Mouse (Mus musculus) liver, embryonic 16.5 days (tissue): Measurements from ENCODE around the gene 9130230L23Rik. TPM values are rescaled to one million over a fixed set of nuclear protein-coding genes. Genes with fewer than 3 reads are reported as not detected.

Experiments used
- ATAC-seq: fragments of 200-750 bp; cut with Nextera tagmentation; 2 replicates; pipeline ENCODE4 v1.8.0; 2017; ENCODE audit warnings: low read depth, mild to moderate bottlenecking, moderate number of reproducible peaks, moderate library complexity
- H3K27ac ChIP-seq: fragments of 300-500 bp; sonication (generic); 2 replicates; pipeline ENCODE4 v1.5.1; 2014; ENCODE audit warnings: mild to moderate bottlenecking, low read length
- H3K27me3 ChIP-seq: fragments of 300-500 bp; sonication (generic); 2 replicates; pipeline ENCODE4 v1.6.1; 2014; ENCODE audit warnings: low read depth, low read length, mixed read lengths; ENCODE audit not compliant: control insufficient read depth, insufficient read depth
- H3K36me3 ChIP-seq: fragments of 300-500 bp; sonication (generic); 2 replicates; pipeline ENCODE4 v1.6.1; 2014; ENCODE audit warnings: mild to moderate bottlenecking; ENCODE audit not compliant: control insufficient read depth, insufficient read depth
- H3K4me1 ChIP-seq: fragments of 300-500 bp; sonication (generic); 2 replicates; pipeline ENCODE4 v1.6.1; 2014; ENCODE audit warnings: low read depth, low read length, mixed read lengths; ENCODE audit not compliant: control insufficient read depth
- H3K4me2 ChIP-seq: fragments of 300-500 bp; sonication (generic); 2 replicates; pipeline ENCODE4 v1.6.1; 2014; ENCODE audit warnings: low read depth, low read length, mixed read lengths
- H3K4me3 ChIP-seq: fragments of 300-500 bp; sonication (generic); 2 replicates; pipeline ENCODE4 v1.5.1; 2014; ENCODE audit warnings: low read depth, mild to moderate bottlenecking, low read length
- H3K9ac ChIP-seq: fragments of 300-500 bp; sonication (generic); 2 replicates; pipeline ENCODE4 v1.6.1; 2014; ENCODE audit warnings: low read depth, low read length
- H3K9me3 ChIP-seq: fragments of 300-500 bp; sonication (generic); replicated peaks from 2 replicates; pipeline ENCODE4 v1.6.1; 2016; ENCODE audit warnings: low read length; ENCODE audit not compliant: control insufficient read depth
- WGBS: fragments of 180-500 bp; shearing (Covaris S2); extraction: QIAGEN DNeasy Blood & Tissue Kit; methylation state at CpG from one replicate; pipeline ENCODE4 v1.1.7; 2014; ENCODE audit not compliant: insufficient replicate concordance; 5-methylcytosine and 5-hydroxymethylcytosine counted together
- polyA plus RNA-seq: library from polyadenylated mRNA; unstranded; fragments of >200 nt; fragmentation: Nextera tagmentation; extraction: Ambion mirVana; gene quantifications from 2 replicates; pipeline ENCODE4 v1.2.1, GENCODE M21; 2015

9130230L23Rik gene
- polyA plus RNA-seq, 1 experiment from 2014 or later: 0.24 TPM

DNA sequence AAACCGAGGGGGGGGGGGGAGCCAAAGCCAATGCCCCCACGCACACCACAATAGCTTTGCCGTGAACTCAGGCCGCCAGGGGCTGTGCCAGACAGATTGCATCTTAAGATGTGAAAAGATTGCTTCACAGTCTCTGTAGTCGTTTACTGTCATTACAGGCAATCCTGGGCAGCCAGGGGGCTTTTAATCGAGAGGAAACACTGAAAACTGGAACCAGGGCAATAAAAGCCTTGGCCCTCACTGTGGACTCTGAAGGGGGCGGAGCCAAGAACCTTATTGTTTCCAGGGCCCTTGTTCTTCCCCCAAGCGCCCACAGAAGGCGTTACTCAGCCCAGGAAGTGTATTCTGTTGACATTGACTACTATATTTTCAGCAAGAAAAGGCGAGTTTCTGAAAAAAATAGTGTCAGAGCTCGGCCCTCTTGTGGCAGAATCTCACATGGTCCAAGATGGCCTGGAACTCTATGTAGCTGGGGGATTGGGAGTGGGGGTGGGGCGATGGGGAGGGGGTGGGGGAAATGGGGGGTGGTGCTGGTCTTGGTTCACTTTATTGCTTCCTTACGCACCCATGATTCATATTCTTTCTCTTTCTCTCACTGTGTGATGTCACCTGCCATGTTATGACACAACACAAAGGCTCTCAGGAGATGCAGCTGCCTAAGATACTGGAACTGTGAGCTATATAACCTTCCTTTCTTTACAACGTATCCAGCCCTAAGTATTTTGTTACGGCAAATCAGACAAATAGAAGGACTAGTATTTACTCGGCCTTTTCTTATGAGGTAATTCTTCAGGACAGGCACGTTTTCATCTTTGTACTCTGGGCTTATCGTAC, 53.2 kb downstream of the 9130230L23Rik start:
- no peak for ATAC-seq
- Histone ChIP-seq H3K4me2 (no peak overlapping the region), H3K4me3 (no peak overlapping the region)

DNA sequence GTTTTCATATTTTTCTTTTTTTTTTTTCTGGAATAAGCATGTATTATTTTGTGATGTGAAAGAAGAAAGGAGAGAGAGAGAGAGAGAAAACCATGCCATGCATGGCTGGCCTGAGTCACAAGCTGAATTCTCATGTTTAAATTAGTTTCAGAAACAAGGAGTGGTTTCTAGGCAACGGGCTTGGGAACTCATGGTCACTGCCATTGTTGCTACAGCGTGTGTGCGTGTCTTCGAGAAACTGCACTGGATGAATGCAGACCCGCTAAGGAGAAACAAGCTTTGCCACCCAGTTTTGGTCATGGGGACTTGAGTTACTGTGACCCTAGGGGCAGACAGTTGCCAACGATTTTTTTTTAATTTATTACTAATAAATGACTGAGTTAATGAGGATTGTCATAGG, 53.8 kb downstream of the 9130230L23Rik start:
- ATAC-seq: no peak
- H3K4me1 ChIP-seq: peaks cover under 1% of the 10 kb centered on the region; the same call in 1 of the 2 replicates
- 61% methylated on average over 6 of the region's 6 CpGs for WGBS
- no peak overlapping the region for H3K9ac ChIP-seq
- H3K27ac ChIP-seq: no peak overlapping the region
- H3K36me3 ChIP-seq: no peaks in the 10 kb centered on the region
- H3K27me3 ChIP-seq: no peaks in the 10 kb centered on the region
- H3K4me3 ChIP-seq: no peak overlapping the region
- no peaks in the 10 kb centered on the region for H3K9me3 ChIP-seq
- no peak overlapping the region for H3K4me2 ChIP-seq

More for the DNA sequence above, 53.2 kb downstream of the 9130230L23Rik start:
- no peaks in the 10 kb centered on the region for H3K9me3 ChIP-seq
- H3K36me3 ChIP-seq: no peaks in the 10 kb centered on the region
- 54% methylated on average over 18 of the region's 18 CpGs for WGBS
- H3K27me3 ChIP-seq: no peaks in the 10 kb centered on the region
- H3K27ac ChIP-seq: no peak overlapping the region
- peaks cover 3% of the 10 kb centered on the region; the same call in 1 of the 2 replicates for H3K4me1 ChIP-seq
- H3K9ac ChIP-seq: no peak overlapping the region

DNA sequence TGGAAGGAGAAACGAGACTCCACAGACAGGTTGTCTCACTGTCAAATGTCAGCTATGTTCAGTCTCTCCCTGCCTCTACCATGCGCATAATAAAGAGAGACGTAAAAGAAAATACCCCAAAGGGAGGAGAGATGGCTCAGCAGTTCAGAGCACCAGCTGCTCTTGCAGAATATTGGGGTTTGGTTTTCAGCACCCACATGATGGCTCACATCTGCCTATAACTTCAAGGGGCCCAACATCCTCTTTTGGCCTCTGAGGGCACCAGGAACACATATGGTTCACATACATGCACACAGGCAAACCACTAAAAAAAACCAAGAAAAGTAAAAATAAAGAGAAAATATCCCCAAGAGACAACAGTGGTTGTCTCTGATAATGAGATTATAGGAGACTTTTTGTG, 54.3 kb downstream of the 9130230L23Rik start:
- H3K9me3 ChIP-seq: no peaks in the 10 kb centered on the region
- no peaks in the 10 kb centered on the region for H3K36me3 ChIP-seq
- no peak overlapping the region for H3K9ac ChIP-seq
- no peak for ATAC-seq
- H3K4me3 ChIP-seq: no peak overlapping the region
- 66% methylated on average over 3 of the region's 3 CpGs for WGBS
- no peaks in the 10 kb centered on the region for H3K4me1 ChIP-seq
- H3K27ac ChIP-seq: no peak overlapping the region
- no peak overlapping the region for H3K4me2 ChIP-seq
- no peaks in the 10 kb centered on the region for H3K27me3 ChIP-seq

DNA sequence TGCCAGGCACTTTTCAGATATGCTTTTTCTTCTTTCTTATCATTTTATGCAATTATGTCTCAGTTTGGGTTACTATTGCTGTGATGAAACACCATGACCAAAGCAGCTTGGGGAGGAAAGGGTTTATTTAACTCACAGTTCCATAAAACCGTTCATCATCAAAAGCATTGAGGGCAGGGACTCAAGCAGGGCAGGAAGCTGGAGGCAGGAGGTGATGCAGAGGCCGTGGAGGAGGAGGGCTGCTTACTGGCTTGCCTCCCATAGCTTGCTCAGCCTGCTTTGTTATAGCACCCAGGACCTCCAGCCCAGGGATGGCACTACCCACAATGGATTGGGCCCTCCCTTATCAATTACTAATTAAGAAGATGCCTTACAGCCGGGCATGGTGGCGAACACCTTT, 62.9 kb downstream of the 9130230L23Rik start:
- H3K4me2 ChIP-seq: no peak overlapping the region
- no peak for ATAC-seq
- no peak overlapping the region for H3K4me3 ChIP-seq
- WGBS: 53% methylated on average over 4 of the region's 4 CpGs
- H3K36me3 ChIP-seq: no peaks in the 10 kb centered on the region
- no peak overlapping the region for H3K9ac ChIP-seq
- H3K27me3 ChIP-seq: no peaks in the 10 kb centered on the region
- no peaks in the 10 kb centered on the region for H3K9me3 ChIP-seq
- H3K27ac ChIP-seq: no peak overlapping the region
- H3K4me1 ChIP-seq: no peaks in the 10 kb centered on the region

DNA sequence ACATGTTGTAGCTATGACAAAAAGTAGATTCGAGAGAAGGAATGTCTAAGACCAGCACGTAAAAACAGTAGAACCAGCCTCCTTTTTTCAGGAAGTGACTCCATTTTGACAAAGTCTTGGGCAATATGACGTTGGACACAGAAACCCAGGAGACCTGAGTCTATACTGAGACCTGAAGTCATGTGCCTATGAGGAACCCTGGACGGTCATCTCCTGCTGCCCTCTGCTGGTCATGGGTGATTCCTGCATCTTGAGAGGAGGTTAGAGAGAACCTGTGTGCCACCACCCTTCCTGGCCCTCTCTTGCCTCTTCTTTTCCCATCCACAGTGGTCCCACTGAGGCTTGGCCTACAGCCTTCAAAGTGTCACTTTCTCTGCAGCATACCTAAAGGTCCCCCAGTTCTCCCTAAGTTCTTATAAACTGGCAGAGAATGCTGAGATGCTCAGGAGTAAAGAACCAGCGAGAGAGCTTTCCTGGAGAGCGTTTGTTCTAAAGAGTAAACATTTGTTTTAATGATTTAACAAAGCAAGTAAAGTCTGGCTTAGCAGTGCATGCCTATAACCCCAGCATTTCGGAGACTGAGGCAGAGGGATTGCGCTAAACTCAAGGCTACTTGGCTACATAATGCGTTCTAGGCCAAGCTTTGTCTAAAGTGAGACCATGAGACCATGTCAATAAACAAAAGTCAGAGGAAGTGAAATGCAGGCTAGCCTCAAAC, 65.9 kb downstream of the 9130230L23Rik start:
- no peaks in the 10 kb centered on the region for H3K36me3 ChIP-seq
- no peaks in the 10 kb centered on the region for H3K4me1 ChIP-seq
- no peaks in the 10 kb centered on the region for H3K27me3 ChIP-seq
- no peak overlapping the region for H3K9ac ChIP-seq
- H3K4me3 ChIP-seq: no peak overlapping the region
- WGBS: 38% methylated on average over 9 of the region's 9 CpGs
- no peak overlapping the region for H3K4me2 ChIP-seq
- no peak overlapping the region for H3K27ac ChIP-seq
- no peaks in the 10 kb centered on the region for H3K9me3 ChIP-seq
- ATAC-seq: peak; percentile 32; the same call in 1 of the 2 replicates

DNA sequence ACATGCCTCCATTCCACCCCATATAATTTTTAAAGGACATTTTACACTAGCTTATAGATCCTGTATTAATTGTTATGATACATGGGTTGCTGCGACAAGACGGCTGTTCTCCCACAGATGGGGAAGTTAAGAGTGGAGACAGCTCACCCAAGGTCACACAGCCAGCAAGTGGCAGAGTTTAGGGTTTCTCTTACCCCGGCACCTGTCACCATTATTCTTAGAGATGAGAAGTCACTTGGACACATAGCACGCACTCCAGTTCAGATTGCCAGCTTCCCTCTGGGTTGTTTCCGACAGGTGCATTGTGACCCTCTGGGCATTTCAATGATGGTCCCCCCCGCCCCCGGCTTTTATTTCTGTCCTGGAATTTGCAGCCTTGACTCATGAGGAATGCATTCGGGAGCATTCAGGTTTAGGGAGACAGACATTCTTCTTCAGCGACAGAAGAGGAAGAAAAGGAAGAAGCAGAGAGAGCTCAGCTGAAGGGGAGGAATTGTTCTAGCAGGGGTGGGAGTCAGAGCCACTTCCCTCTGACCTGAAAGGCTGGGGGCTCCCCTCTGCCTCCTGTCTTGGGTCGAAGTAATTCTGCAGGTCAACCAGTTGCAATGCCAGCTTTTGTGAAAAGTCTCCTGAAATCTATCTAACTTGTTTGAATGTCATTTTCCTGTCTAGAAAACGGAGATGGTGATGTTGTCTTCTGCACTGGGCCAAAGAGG, 66.9 kb downstream of the 9130230L23Rik start:
- H3K27ac ChIP-seq: no peak overlapping the region
- H3K4me2 ChIP-seq: no peak overlapping the region
- H3K27me3 ChIP-seq: no peaks in the 10 kb centered on the region
- no peak for ATAC-seq
- no peaks in the 10 kb centered on the region for H3K36me3 ChIP-seq
- H3K4me3 ChIP-seq: no peak overlapping the region
- no peak overlapping the region for H3K9ac ChIP-seq
- H3K4me1 ChIP-seq: no peaks in the 10 kb centered on the region
- WGBS: 39% methylated on average over 11 of the region's 11 CpGs
- H3K9me3 ChIP-seq: no peaks in the 10 kb centered on the region

DNA sequence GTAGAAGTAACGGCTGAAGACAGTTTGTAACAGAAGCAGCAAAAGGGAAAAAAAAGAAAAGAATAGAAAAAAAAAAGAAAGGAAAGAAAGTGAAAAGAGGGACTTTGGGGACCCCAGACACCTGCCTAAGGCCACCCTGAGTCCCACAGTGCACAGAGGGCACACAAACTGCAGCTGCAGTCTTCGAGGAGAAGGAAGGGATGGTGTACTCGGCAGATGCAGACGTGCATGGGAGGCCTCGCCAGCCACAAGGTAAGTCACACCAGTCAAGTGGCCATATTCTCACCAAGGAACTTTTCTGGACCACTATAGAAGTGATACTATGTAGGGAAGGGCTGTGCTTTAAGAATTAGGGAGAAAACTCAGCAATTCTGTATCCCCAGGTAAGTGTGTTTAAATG, 69.3 kb downstream of the 9130230L23Rik start, which contains the start of gene Chrna9:
Gene Chrna9 (plus strand): TSS at position 139 of the 400 bp plus-strand sequence.
- ATAC-seq: no peak
- Histone ChIP-seq H3K9me3 (no peaks in the 10 kb centered on the region), H3K4me1 (no peaks in the 10 kb centered on the region), H3K27ac (no peak within 1 kb of the TSS), H3K9ac (no peak within 1 kb of the TSS), H3K27me3 (no peaks in the 10 kb centered on the region), H3K4me2 (no peak within 1 kb of the TSS), H3K36me3 (no peaks in the 10 kb centered on the region), H3K4me3 (no peak within 1 kb of the TSS)
- 68% methylated on average over 5 of the region's 5 CpGs for WGBS

DNA sequence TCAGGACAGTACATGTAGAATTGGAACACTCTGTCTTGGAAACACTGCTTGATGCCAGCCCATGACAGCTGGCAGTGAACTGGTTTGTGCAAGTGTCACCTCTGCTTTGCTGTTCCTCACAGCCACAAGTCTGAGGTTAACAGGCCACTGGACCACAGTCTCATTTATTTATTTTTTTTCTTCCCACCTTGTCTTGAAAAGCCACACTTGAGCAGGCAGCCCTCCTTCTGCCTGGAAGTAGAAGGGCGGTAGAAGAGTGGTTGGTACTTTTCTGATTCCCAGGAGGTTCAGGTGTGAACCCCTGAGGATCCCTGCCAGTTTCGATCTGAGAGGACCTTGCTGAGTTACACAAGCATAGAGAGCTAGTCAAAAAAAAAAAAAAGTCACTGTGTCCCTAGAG, 70.3 kb downstream of the 9130230L23Rik start:
- Histone ChIP-seq H3K27me3 (no peaks in the 10 kb centered on the region), H3K9ac (no peak overlapping the region), H3K36me3 (no peaks in the 10 kb centered on the region), H3K27ac (no peak overlapping the region), H3K9me3 (no peaks in the 10 kb centered on the region), H3K4me2 (no peak overlapping the region), H3K4me1 (no peaks in the 10 kb centered on the region), H3K4me3 (no peak overlapping the region)
- WGBS: 69% methylated on average over 2 of the region's 2 CpGs
- no peak for ATAC-seq
